Mouse (Mus musculus) limb, embryonic 15.5 days (tissue): ENCODE measurements at regions not wholly inside any gene's neighbourhood (a gene's known extent, or its start where the extent isn't known, plus 50 kb on each side); places are given as distances from the start of the nearest gene placed in this dataset.

ENCODE experiments used
- ATAC-seq: fragments of 200-750 bp; cut with Nextera tagmentation; 2 replicates; pipeline ENCODE4 v1.8.0; 2017; ENCODE audit warnings: low read depth, moderate TSS enrichment; ENCODE audit not compliant: insufficient number of reproducible peaks, low FRiP score, low TSS enrichment
- H3K27ac ChIP-seq: fragments of 300-500 bp; sonication (generic); 2 replicates; pipeline ENCODE4 v1.5.1; 2015; ENCODE audit warnings: moderate library complexity, mild to moderate bottlenecking, inconsistent platforms
- H3K27me3 ChIP-seq: fragments of 300-500 bp; sonication (generic); 2 replicates; pipeline ENCODE4 v1.6.1; 2015; ENCODE audit warnings: inconsistent platforms
- H3K36me3 ChIP-seq: fragments of 300-500 bp; sonication (generic); 2 replicates; pipeline ENCODE4 v1.6.1; 2015; ENCODE audit warnings: inconsistent platforms
- H3K4me1 ChIP-seq: fragments of 300-500 bp; sonication (generic); 2 replicates; pipeline ENCODE4 v1.6.1; 2015; ENCODE audit warnings: inconsistent platforms
- H3K4me2 ChIP-seq: fragments of 300-500 bp; sonication (generic); 2 replicates; pipeline ENCODE4 v1.6.1; 2015; ENCODE audit warnings: mild to moderate bottlenecking, inconsistent platforms
- H3K4me3 ChIP-seq: fragments of 300-500 bp; sonication (generic); 2 replicates; pipeline ENCODE4 v1.5.1; 2015; ENCODE audit warnings: mild to moderate bottlenecking, inconsistent platforms
- H3K9ac ChIP-seq: fragments of 300-500 bp; sonication (generic); 2 replicates; pipeline ENCODE4 v1.6.1; 2015; ENCODE audit warnings: inconsistent platforms
- H3K9me3 ChIP-seq: fragments of 300-500 bp; sonication (generic); 2 replicates; pipeline ENCODE4 v1.6.1; 2016; ENCODE audit warnings: inconsistent platforms
- WGBS: fragments of 180-500 bp; shearing (Covaris S2); methylation state at CpG from one replicate; pipeline ENCODE4 v1.1.7; 2015; 5-methylcytosine and 5-hydroxymethylcytosine counted together

DNA sequence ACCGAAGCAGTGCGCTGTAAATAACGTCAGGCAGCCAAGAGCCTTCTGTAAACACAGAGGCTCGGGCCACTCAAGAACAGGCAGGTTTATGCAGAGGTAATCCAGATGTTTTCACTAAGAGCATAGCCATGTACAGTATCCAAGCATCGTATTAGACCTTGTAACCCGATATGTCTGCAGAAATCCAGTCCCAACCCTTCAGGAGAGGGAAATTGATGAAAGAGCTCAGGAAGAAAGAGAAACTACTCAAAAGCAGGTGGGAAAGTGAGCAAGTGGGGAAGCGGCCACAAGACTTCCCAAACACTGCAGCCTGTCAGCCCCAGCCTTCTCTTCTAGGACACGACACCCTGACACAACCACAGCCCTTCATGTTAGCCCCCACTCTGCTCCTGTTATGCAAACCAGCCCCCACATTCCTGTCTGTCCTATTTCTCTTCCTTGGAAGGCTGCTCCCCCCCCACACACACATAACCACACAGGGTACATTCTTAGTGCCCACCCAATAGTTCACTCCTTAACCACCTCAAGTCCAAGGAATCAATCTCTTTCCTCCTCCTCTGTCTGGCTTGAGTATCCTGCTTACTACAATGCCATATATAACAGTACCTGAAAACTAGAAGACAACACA, 179.7 kb downstream of the Adamts15 start:
- Histone ChIP-seq H3K4me1 (peaks cover 16% of the 10 kb centered on the region), H3K4me3 (no peak overlapping the region), H3K27me3 (no peaks in the 10 kb centered on the region), H3K4me2 (no peak overlapping the region), H3K9me3 (no peaks in the 10 kb centered on the region), H3K27ac (peak overlapping the region; percentile 44; the same call in 1 of the 2 replicates), H3K9ac (no peak overlapping the region), H3K36me3 (no peaks in the 10 kb centered on the region)
- no peak for ATAC-seq
- WGBS: 21% methylated on average over 8 of the region's 8 CpGs

DNA sequence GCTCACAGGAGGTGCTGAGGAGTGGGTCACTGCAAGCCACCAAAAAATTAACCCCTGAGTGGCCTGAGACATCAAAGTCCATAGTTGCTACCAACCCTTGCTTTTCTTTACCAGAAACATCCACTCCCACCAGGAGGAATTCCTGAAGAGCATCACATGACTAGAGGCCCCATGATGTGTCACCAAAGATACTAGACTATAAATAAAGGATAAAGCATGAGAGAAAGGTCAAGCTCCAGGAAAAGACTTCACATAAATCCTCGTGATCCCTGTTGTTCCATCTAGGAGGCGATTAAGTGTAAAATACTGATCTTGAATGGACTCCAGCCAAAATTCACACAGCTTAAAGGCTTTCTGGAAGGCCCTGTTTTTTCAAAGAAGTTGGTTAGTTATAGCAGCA, 190.6 kb downstream of the Adamts15 start:
- Histone ChIP-seq H3K27ac (no peak overlapping the region), H3K4me2 (no peak overlapping the region), H3K4me1 (no peaks in the 10 kb centered on the region), H3K9me3 (no peaks in the 10 kb centered on the region), H3K9ac (no peak overlapping the region), H3K4me3 (no peak overlapping the region), H3K36me3 (no peaks in the 10 kb centered on the region), H3K27me3 (no peaks in the 10 kb centered on the region)
- no peak for ATAC-seq
- WGBS: 53% methylated on average over 2 of the region's 2 CpGs

DNA sequence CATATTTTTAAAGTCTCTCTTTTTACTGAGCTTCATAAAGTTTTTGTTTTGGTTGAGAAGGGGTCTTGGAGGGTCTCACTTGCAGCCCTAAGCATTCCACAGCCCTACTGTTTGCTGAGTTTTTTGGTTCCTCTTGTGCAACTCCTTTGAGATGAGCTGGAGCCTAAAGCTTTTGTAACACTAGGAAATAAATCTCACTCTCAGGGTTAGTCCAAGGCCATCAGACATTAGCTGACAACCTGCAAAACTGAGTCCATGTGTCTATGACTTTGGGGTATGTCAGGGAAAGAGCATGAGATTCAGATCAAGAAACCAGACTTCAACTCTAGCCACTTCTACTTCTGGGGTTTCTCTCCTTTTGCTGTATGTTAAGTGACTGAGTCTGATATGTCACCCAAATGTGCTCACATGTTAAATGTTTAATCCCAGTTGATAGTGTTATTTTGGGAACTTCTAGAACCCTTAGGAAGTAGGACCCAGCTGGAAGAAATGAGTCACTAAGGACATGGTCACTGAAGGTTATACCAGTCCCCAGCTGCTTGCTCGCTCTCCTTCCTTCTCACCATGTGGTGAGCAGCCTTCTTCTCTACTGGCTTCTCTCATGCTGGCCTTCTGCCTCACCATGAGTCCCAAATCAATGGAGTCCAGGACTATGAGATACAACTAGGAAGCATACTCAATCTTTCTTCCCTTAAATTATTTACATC, 198.7 kb downstream of the Adamts15 start:
- no peaks in the 10 kb centered on the region for H3K27me3 ChIP-seq
- no peak overlapping the region for H3K4me3 ChIP-seq
- 80% methylated on average over 1 of the region's 1 CpGs for WGBS
- H3K36me3 ChIP-seq: no peaks in the 10 kb centered on the region
- no peaks in the 10 kb centered on the region for H3K9me3 ChIP-seq
- ATAC-seq: no peak
- no peak overlapping the region for H3K4me2 ChIP-seq
- no peak overlapping the region for H3K27ac ChIP-seq
- no peak overlapping the region for H3K9ac ChIP-seq
- no peaks in the 10 kb centered on the region for H3K4me1 ChIP-seq

DNA sequence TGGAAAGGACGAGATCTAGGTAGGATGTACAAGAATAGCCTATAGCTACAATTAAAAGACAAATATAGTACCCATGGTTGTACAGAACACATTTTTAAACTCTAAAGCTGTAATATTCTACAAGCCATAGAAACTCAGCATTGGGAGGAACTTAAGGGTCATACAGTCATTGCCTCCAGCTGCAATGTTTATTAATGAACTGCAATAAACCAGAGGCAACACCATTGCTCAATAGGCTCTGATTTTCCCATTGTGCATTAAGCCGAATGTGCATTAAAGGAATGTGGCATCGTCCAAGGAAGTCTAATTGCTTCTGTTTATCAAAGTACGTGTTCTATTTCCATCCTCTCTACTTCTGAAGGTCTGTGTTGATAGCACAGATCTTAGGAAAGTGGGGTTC, 200.4 kb downstream of the Adamts15 start:
- Histone ChIP-seq H3K36me3 (no peaks in the 10 kb centered on the region), H3K9me3 (no peaks in the 10 kb centered on the region), H3K4me1 (peaks cover 3% of the 10 kb centered on the region), H3K4me3 (no peak overlapping the region), H3K27me3 (no peaks in the 10 kb centered on the region), H3K4me2 (no peak overlapping the region), H3K9ac (no peak overlapping the region), H3K27ac (no peak overlapping the region)
- no peak for ATAC-seq
- WGBS: 66% methylated on average over 4 of the region's 4 CpGs

DNA sequence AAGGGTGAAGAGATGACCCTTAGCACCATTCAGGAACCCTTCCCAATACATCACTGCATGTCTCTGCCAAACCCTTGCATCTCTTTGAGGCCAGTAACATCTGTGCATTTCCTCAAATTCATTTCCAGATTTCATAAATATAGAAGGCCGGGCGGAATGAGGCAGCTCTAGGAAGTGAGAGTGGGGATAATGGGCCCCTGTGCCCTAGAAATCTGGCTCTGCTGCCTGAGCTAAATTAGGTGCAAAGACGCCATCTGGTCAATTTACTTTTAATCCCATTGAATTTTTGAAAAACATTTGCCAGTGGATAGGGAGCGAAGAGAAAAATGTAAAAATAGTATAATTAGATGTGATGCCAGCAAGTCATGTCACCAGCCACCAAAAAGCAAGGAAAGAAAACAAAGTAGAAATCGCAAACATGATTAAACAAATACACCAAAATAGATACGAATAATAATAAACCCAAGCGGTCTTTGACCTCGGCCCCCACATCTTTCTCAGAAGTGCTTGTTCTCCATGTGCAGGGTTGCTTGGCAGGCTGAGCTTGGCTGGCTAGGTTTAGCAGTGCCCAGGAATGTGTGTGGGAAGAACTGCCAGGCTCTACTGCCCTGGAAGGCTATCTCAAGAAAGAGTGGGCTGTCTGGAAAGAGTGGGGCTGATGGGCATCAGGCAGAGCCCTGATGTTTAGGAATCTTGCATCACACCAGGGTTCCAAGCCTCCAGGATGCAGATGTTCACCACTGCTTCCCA, 205.7 kb downstream of the Adamts15 start:
- WGBS: 60% methylated on average over 8 of the region's 8 CpGs
- H3K9me3 ChIP-seq: no peaks in the 10 kb centered on the region
- H3K9ac ChIP-seq: no peak overlapping the region
- H3K4me2 ChIP-seq: no peak overlapping the region
- H3K4me1 ChIP-seq: peaks cover 10% of the 10 kb centered on the region
- no peak overlapping the region for H3K4me3 ChIP-seq
- no peak for ATAC-seq
- peak overlapping the region; percentile 35; the same call in 1 of the 2 replicates for H3K27ac ChIP-seq
- no peaks in the 10 kb centered on the region for H3K27me3 ChIP-seq
- no peaks in the 10 kb centered on the region for H3K36me3 ChIP-seq

DNA sequence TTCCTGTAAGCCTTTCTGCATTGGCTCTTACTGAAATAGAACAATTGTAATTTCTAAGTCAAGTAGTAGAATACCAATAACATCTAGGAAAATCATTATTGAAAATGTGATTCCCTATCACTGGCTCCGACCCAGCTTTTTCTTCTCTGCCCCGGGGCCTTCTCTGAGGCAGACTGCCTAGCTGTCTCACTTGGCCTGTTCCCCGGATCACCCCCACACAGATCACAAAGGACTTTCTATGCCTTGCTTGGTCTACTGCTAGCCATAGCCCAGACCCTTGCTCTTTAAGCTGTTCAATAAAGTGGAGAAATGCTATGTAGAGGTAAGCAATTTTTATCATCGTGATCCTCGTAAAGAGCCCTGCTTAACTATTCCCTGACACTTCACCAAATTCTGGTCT, 212.1 kb downstream of the Adamts15 start:
- Histone ChIP-seq H3K36me3 (no peaks in the 10 kb centered on the region), H3K27me3 (no peaks in the 10 kb centered on the region), H3K9me3 (no peaks in the 10 kb centered on the region), H3K9ac (no peak overlapping the region), H3K4me2 (no peak overlapping the region), H3K4me1 (peaks cover 8% of the 10 kb centered on the region; the same call in 1 of the 2 replicates), H3K4me3 (no peak overlapping the region), H3K27ac (0 out of 2 replicates have a peak overlapping the region, but pooled peaks have one; percentile 55)
- WGBS: 63% methylated on average over 5 of the region's 5 CpGs
- ATAC-seq: no peak

DNA sequence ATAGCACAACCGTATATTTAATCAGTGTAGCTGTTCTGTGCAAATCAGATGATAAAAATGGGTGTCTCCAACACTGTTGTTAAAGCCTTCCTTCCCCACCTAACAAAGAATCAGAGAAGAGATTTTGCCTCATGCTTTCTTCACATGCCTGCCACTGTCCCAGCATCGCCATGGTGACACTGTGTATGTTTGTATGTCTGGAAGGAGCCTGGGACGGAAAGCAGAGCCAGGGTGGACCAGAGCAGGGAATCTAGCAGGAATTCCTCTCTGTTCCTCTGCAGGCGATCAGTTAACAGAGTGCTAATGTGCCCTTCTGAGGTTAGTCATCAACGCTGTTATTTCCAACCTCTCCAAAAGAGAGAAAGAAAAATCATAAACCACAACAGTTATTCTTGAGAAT, 222.4 kb downstream of the Adamts15 start:
- 0 out of 2 replicates have a peak, but pooled peaks cover 6% of the 10 kb centered on the region for H3K4me1 ChIP-seq
- no peak overlapping the region for H3K4me2 ChIP-seq
- 60% methylated on average over 5 of the region's 5 CpGs for WGBS
- H3K9ac ChIP-seq: no peak overlapping the region
- no peaks in the 10 kb centered on the region for H3K36me3 ChIP-seq
- ATAC-seq: no peak
- no peak overlapping the region for H3K4me3 ChIP-seq
- H3K9me3 ChIP-seq: no peaks in the 10 kb centered on the region
- peak overlapping the region; percentile 44; the same call in 1 of the 2 replicates for H3K27ac ChIP-seq
- H3K27me3 ChIP-seq: no peaks in the 10 kb centered on the region

DNA sequence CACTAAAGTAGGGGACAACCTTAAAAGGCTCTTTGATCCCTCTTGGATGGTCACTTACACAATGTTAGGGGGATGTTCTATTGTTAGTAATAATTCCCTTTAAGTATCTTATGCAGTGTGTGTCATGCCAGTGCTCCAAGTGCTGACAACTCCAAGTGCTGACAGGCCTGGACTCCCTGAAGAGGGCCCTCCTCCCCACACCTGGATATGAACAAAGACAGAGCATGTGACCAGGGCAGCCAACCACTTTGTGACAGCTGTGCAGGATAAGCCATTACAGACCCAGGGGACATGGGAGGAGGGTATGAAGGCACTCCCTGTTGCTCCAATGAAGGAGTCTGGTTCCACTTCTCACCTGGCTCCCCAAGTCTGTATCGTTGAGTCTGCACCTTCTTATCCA, 224.7 kb downstream of the Adamts15 start:
- WGBS: 57% methylated on average over 1 of the region's 1 CpGs
- Histone ChIP-seq H3K27me3 (no peaks in the 10 kb centered on the region), H3K4me3 (no peak overlapping the region), H3K27ac (no peak overlapping the region), H3K36me3 (no peaks in the 10 kb centered on the region), H3K9ac (no peak overlapping the region), H3K9me3 (no peaks in the 10 kb centered on the region), H3K4me1 (0 out of 2 replicates have a peak, but pooled peaks cover 6% of the 10 kb centered on the region), H3K4me2 (no peak overlapping the region)
- ATAC-seq: no peak

DNA sequence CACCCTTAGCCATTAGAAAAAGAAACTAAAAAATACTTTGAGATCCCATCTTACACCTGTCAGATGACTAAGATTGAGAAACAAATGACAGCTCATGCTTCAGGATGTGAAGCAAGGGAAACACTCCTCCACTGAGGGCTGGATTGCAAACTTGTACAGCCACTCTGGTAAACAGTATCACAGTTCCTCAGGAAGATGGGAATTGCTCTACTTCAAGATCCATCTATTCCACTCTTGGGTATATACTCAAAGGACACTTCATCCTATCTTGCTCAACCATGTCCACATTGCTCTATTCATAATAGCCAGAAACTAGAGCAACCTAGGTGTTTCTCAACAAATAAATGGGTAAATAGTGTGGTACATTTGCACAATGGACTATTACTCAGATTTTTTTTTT, 241.2 kb downstream of the Snx19 start:
- Histone ChIP-seq H3K4me3 (no peak overlapping the region), H3K27me3 (no peaks in the 10 kb centered on the region), H3K36me3 (no peaks in the 10 kb centered on the region), H3K27ac (no peak overlapping the region), H3K4me2 (no peak overlapping the region), H3K9me3 (no peaks in the 10 kb centered on the region), H3K4me1 (0 out of 2 replicates have a peak, but pooled peaks cover 3% of the 10 kb centered on the region), H3K9ac (no peak overlapping the region)
- no peak for ATAC-seq

DNA sequence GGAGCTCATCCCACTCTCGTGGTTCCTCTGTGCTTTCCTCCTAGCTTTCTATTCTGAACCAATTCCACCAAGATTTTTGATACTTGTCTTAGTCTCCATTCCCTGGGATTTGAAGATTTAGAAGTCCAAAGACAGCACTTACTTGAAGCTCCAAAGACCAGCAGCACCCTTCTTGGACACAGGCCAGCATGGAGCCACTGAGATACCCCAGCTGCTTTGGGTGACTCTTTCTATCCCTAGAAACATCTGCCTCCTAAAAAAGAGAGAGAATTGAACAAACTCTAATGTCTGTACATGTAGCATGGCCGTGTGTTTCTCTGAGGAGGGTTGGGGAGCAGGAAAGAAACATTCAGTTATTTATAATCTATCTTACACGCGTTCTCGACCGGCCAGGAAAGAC, 235.5 kb downstream of the Snx19 start:
- H3K4me2 ChIP-seq: no peak overlapping the region
- H3K4me3 ChIP-seq: no peak overlapping the region
- ATAC-seq: no peak
- no peaks in the 10 kb centered on the region for H3K4me1 ChIP-seq
- WGBS: 89% methylated on average over 6 of the region's 6 CpGs
- H3K9ac ChIP-seq: no peak overlapping the region
- no peaks in the 10 kb centered on the region for H3K36me3 ChIP-seq
- no peaks in the 10 kb centered on the region for H3K9me3 ChIP-seq
- no peak overlapping the region for H3K27ac ChIP-seq
- H3K27me3 ChIP-seq: no peaks in the 10 kb centered on the region

DNA sequence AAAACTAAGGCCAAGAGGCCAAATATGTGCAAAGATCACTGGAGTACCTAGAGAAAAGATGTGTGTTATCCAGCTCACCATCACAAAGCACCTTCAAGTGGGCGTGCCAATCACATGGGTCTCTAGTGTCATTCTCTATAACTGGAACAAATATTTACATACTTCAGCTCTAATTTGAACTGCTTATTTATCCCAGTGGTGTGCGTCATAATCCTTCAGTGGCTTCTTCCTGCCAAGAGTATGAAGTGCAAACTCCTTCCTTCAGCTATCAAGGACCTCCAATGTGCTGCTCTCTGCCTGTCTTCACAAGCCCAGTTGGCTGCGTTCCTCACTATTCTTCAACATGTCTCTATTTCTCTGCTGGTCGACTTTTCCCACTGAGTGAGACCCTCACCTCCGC, 227.1 kb downstream of the Snx19 start:
- no peak for ATAC-seq
- H3K4me3 ChIP-seq: no peak overlapping the region
- no peaks in the 10 kb centered on the region for H3K36me3 ChIP-seq
- WGBS: 79% methylated on average over 5 of the region's 5 CpGs
- H3K27ac ChIP-seq: no peak overlapping the region
- no peak overlapping the region for H3K9ac ChIP-seq
- no peaks in the 10 kb centered on the region; the same call in 1 of the 2 replicates for H3K9me3 ChIP-seq
- H3K4me1 ChIP-seq: no peaks in the 10 kb centered on the region
- H3K4me2 ChIP-seq: no peak overlapping the region
- no peaks in the 10 kb centered on the region for H3K27me3 ChIP-seq

DNA sequence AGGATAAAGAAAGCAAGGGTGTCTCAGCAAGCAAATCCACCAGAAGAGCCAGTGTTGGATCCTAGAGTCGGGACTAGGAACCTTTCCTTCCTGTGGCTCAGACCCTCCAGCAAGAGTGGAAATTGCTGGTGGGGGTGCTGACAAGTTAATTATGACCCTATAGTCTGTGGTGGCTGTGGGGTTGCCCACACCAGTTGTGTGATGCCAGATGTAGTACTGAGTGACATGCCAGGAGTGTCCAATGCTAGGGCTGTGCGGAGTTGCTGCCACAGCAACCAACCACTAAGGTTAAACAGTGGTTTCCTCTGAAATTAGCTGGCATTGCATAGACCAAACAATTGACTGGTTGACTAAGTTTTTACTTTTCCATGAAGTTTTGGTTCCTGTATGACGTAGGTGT, 226.3 kb downstream of the Snx19 start:
- no peaks in the 10 kb centered on the region for H3K36me3 ChIP-seq
- no peaks in the 10 kb centered on the region; the same call in 1 of the 2 replicates for H3K9me3 ChIP-seq
- no peak overlapping the region for H3K4me2 ChIP-seq
- no peak overlapping the region for H3K4me3 ChIP-seq
- 77% methylated on average over 3 of the region's 3 CpGs for WGBS
- no peaks in the 10 kb centered on the region for H3K4me1 ChIP-seq
- no peak overlapping the region for H3K27ac ChIP-seq
- no peak overlapping the region for H3K9ac ChIP-seq
- H3K27me3 ChIP-seq: no peaks in the 10 kb centered on the region
- ATAC-seq: 0 out of 2 replicates have a peak, but pooled peaks have one; percentile 65
